Mouse (Mus musculus): ENCODE results near the gene Ncbp3.

Ncbp3 gene

GRCm38 (mm10) chr11:73031536-73031935 is 16.0 kb upstream of the Ncbp3 start:
- DNase-seq, result no peak

DNA sequence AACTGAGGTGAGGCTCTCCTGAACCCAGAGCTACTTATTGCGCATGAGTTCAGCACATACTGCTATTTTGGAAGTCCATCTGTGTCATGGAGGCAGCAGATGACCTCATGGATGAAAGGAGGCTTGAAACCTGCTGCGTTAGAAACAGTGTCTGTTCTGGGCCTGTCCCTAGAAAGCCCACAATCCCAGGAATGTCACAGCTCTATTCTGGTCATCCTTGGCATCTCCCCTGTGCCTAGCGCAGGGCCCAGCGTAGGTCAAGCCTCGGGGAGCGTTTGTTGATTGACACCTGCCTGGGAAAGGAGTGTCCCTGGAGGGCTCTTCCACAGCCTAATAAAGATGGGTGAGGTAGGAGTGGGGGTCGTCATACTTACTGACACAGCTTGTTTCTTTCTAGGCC is 11.5 kb upstream of the Ncbp3 start:
- DNase-seq, result no peak

DNA sequence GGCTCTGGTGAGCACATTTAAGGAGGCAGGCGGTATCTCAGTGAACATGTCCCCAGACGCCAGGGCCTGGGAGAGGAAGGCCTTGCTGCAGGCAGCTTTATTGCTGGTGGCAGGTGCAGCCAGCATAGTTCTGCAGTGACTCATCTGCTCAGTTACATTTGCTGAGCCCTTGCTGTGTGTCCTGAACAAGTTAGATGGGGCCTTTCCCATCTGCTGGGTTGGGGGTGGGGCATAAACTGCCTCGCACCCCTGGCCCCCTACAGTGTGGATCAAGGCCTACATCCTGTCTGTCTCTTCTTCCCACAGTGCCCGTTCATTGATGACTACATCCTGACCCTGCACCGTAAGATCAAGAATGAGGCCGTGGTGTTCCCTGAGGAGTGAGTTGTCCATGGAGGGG is 10.7 kb upstream of the Ncbp3 start:
- DNase-seq, result no peak

DNA sequence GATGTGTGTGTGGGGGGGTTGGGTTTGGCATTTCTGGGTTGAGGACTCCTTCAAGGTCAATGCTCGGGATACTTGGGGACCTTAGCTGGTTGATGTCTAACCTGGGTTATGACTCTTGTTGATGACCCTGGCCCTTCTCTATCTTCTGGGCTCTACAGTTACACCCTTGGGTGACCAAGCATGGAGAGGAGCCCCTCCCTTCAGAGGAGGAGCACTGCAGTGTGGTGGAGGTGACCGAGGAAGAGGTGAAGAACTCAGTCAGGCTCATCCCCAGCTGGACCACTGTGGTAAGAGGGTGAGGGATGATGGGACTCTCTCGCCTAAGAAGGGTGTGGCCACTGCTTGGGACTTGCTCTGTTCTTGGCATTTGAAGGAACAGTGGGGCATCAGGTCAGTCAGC is 9.9 kb upstream of the Ncbp3 start:
- no peak for DNase-seq

GRCm38 (mm10) chr11:73039102-73039799 is 8.3 kb upstream of the Ncbp3 start:
- DNase-seq, result peak; percentile 78

GRCm38 (mm10) chr11:73044229-73044755 is 3.3 kb upstream of the Ncbp3 start:
- DNase-seq, result no peak

DNA sequence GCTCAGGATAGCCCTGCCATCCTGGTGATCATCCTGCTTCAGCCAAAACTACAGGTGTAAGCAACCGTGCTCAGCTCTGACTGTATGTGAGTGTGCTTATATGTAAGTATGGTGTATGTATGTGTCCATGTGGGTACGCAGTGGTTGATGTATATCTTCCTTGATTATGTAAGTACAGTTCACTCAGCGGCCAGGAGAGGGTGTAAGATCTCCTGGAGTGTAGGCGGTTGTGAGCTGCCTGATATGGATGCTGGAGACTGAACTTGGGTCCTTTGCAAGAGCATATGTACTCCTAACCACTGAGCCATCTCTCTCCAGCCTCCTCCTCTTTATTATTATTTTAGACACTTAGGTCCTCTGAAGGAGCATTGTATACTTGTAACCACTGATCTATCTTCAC is 2.8 kb upstream of the Ncbp3 start:
- DNase-seq, result no peak

DNA sequence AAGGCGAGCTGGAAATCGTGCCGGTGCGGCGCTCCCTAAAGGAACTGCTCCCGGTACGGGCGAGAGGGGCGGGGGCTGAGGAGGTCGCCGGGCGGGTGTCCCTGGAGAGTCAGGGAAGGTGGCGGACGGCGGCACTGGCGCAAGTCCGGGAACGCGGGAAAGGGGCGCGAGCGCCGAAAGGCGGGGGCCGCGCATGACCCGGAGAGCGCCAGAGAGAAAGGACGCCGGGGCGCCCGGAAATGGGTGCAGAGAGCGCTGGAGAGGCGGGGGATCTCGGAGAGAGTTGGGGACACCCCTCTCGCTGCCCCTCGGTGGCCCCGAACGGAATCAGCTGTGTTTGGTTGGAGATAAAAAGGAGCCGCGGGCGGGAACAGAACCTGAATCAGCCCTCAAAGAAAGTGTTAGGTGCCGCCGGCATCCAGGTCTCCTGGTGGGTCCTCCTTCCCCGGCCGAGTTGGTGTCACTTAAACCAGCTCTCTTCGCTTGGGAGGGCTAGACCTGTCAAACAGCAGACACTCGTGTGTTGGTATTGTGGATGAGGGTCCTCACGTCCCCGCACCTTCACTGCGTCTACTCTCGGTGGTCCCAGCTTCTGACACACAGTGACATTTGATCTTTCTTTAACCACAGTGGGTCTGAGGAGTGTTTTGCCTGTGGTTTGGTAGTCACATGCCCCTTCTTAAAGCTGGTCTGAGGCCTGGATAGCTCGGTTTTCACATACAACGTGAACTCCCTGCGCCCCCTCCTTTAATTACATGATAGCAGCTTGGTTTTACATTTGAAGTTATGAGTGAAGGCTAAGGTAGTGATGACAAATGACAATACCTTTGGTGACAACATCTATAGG is 670 bp downstream of the Ncbp3 start:
- no peak for DNase-seq

DNA sequence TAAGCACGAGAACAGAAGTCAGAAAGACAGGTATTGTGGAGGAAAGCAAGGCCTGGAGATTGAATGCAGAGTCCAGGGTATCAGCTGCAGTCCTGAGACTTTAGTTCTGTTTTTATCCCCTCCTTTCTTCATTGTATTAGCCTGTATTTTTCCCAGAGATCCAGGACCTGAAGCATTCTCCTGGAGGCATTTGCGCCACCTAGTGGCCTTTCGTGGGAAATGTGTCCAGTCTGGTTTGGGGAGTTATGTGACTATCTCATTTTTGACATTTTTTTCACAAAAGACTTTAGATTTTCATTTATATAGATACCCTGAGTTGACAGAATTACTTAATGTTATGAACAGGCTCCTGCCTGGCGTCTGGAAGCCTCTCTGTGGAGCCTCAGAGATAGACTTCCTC is 1.8 kb downstream of the Ncbp3 start:
- DNase-seq, result peak; percentile 84

DNA sequence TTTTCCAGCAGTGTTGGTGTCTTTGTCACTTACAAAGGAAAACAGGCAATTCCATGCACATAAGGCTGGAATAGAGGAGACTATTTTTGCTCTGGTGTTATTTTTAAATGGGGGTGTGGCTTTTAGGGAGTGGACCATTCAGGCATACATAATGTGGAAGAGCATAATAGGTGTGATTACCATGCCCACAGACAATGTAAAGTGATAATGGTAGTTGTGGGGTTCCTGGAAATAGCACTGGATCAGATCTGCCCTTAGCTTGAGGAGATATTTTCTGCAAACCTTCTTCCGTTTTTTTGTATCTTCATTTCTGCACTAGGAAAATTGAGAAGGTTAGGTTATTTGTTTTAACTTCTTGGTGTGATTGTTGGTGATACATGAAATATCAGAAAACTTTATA is 5.2 kb downstream of the Ncbp3 start:
- DNase-seq, result no peak

DNA sequence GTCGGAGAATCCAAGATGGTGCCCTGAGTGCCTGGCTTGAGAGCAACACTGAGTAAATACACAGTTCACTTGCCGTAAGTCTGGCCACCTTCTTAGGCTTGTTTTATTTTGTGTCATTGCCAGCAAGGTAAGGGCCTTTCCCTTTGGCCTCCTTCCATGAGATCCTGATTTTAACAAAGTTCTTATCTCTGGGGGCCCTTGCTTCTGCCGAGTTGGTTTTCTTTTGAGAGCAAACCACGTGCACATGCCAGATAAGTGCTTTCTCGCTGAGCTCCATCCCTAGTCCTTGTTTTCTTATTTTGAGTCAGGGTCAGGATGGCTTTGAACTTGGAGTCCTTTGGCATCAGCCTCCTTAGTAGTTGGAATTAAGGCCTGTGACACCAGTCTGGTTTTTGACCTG is 10.1 kb downstream of the Ncbp3 start:
- no peak for DNase-seq

GRCm38 (mm10) chr11:73059630-73060029 is 12.0 kb downstream of the Ncbp3 start:
- DNase-seq, result no peak

- no peak for DNase-seq
Measured at GRCm38 (mm10) chr11:73061413-73061812, 13.8 kb downstream of the Ncbp3 start.

DNA sequence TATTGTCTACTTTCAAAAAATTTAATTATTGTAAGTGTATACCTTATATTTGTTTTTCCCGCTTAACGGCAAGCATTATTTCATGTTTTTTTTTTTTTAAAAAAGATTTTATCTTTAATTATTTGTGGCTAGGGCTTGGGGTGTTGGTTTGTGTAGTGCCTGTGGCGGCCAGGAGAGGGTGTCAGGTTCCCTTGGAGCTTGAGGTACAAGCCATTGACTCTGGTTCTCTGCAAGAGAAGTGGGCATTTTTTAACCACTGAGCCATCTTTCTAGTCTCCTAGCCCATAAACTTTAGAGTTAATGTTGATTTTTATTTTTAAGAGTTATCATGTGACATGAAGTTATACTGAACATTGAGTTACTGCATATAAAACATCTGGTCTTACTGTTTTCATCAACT is 24.3 kb downstream of the Ncbp3 start:
- peak; percentile 63 for DNase-seq

GRCm38 (mm10) chr11:73076295-73076694 is 28.7 kb downstream of the Ncbp3 start:
- no peak for DNase-seq

DNA sequence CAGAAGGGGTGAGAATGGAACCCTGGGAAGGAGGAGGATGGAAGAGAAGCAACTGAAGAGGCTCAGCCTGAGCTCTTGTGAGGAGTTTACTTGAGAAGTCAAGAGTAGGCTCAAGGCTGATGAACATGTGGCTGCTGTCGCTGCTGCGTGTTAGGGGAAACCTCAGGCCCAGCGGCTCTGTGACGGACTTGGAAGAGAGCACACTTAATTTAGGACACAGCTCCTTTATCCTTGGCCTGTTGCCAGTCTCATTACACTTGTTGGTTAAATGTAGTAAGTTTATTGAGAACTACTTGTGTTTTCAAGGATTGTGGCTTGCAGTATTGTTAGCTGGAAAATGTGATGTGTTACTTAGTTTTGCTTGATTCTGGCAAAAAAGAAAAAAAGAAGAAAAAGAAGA is 29.1 kb downstream of the Ncbp3 start:
- no peak for DNase-seq

GRCm38 (mm10) chr11:73077211-73077720 is 29.7 kb downstream of the Ncbp3 start:
- no peak for DNase-seq

GRCm38 (mm10) chr11:73078615-73079014 is 31.0 kb downstream of the Ncbp3 start:
- no peak for DNase-seq

DNA sequence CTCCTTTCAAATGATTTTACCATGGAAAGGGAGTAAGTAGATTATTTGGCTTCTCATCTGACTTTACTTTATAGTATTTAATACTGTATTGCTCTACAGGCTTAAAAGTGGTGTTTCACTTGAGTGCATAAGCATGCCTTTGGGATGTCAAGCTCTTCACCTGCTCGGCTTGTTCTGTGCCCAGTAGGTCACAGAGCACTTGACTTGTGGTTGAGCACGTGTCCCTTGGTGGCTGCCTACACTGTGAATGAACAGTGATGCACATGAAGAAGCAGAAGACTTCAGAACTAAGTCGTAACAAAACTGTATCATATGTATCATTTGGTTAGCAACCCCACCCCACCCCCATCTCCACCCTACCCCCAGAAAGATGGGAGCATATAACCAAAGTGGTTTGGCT is 32.7 kb downstream of the Ncbp3 start:
- DNase-seq, result no peak

DNA sequence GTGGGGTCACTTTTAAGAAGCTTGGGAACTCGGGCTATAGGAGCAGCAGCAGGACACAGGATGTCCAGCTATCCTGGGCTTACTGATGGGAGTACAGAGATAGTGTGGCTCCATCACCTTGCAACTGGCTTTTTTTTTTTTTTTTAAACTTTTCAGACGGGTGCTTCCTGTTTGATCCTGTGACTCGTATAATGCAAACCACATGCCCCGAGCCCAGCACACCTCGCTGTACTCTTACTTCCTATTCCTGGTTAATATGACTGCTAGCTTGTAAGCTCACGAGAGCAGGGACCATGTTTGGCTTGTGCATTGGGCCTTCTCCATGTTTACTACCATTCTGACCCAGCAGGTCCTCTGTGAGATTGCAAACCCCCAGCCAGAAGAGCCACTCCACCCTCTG is 36.7 kb downstream of the Ncbp3 start:
- DNase-seq, result no peak

DNA sequence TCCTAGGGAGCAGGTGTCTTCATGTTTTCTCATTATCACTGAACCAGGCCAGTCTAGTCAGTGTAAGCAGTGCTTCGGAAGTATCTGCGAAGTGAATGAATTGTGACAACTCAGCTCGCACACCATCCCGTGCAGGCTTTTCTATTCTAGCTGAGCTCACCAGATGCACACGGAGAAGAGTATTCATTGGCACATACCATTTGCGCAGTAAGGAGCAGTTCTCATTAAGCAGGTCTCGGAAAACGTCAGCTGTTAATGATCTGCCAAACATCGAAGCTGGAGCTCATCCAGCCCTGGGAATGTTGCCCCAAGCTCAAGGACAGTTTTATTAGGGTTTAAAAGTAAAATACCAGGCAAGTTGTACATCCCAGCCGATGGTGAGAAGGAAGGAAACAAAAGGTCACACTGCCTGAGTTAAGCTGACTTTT is 37.2 kb downstream of the Ncbp3 start:
- DNase-seq, result no peak

DNA sequence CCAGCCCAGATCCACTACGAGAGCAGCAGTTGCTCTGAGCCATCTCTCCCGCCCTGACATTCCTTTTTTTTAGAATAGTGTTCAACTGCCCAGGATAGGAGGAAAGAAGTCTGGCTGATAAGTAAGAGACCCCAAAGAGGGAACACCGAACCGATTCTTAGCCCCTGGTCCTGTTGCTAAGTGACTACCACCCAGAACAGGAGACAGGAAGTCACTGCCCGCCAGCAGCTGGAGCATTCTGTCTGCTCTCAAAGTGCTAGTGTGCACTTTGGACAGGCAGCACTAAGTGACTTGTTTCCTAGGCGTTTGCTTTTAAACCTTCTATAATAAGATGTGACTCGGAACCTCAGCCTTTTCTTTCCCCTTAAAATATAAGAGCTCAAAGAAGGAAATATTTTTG is 37.8 kb downstream of the Ncbp3 start:
- no peak for DNase-seq

- no peak for DNase-seq
Measured at GRCm38 (mm10) chr11:73087700-73088480, 40.3 kb downstream of the Ncbp3 start.

All from right cerebral cortex, postnatal 14 days (tissue).